Mouse (Mus musculus): ENCODE measurements at regions not wholly inside any gene's neighbourhood (a gene's known extent, or its start where the extent isn't known, plus 50 kb on each side); places are given as distances from the start of the nearest gene placed in this dataset.

GRCm38 (mm10) chr13:60427077-60427476 is 174.7 kb upstream of the Dapk1 start:
- H3K36me3 ChIP-seq (replicated peaks; ENCODE audit: insufficient read depth, low read length) = no peaks in the 10 kb centered on the region
- ATAC-seq = no peak

GRCm38 (mm10) chr13:60427755-60428385 is 173.9 kb upstream of the Dapk1 start:
- no peaks in the 10 kb centered on the region for H3K4me1 ChIP-seq (ENCODE audit: insufficient read depth)
- TF ChIP-seq CTCF (IDR thresholded peaks at IDR 0.05; ENCODE audit: low read depth) = no peak
- no peak for TF ChIP-seq EP300 (IDR thresholded peaks at IDR 0.05; ENCODE audit: low read depth)
- no peak overlapping the region for H3K4me3 ChIP-seq (ENCODE audit: low read depth, low read length)
- ATAC-seq (no peak), DNase-seq (no peak)
- no peaks in the 10 kb centered on the region for H3K9me3 ChIP-seq (ENCODE audit: low read length)
- no peaks in the 10 kb centered on the region for H3K27me3 ChIP-seq (ENCODE audit: insufficient read depth, low read length)
- H3K4me2 ChIP-seq (ENCODE audit: low read depth, low read length) = no peak overlapping the region
- 29% methylated on average over 12 of the region's 12 CpGs for WGBS (ENCODE audit: insufficient replicate concordance)
- no peaks in the 10 kb centered on the region for H3K36me3 ChIP-seq (replicated peaks; ENCODE audit: insufficient read depth, low read length)
- H3K27ac ChIP-seq (ENCODE audit: low read depth) = no peak overlapping the region
- H3K9ac ChIP-seq (replicated peaks) = no peak overlapping the region

More at GRCm38 (mm10) chr13:60427077-60427476, 174.7 kb upstream of the Dapk1 start:
- H3K9me3 ChIP-seq (ENCODE audit: low read length) = no peaks in the 10 kb centered on the region
- no peaks in the 10 kb centered on the region for H3K4me1 ChIP-seq (ENCODE audit: insufficient read depth)
- H3K4me2 ChIP-seq (ENCODE audit: low read depth, low read length) = no peak overlapping the region
- H3K4me3 ChIP-seq (ENCODE audit: low read depth, low read length) = no peak overlapping the region
- H3K27ac ChIP-seq (ENCODE audit: low read depth) = no peak overlapping the region
- TF ChIP-seq EP300 (IDR thresholded peaks at IDR 0.05; ENCODE audit: low read depth) = no peak
- no peak for TF ChIP-seq CTCF (IDR thresholded peaks at IDR 0.05; ENCODE audit: low read depth)
- WGBS (ENCODE audit: insufficient replicate concordance) = 67% methylated on average over 7 of the region's 7 CpGs
- no peak for DNase-seq
- no peak overlapping the region for H3K9ac ChIP-seq (replicated peaks)
- no peaks in the 10 kb centered on the region for H3K27me3 ChIP-seq (ENCODE audit: insufficient read depth, low read length)

- DNase-seq (no peak), ATAC-seq (no peak)
- Histone ChIP-seq H3K4me2 (ENCODE audit: low read depth, low read length) (no peak overlapping the region), H3K36me3 (replicated peaks; ENCODE audit: insufficient read depth, low read length) (no peaks in the 10 kb centered on the region), H3K4me3 (ENCODE audit: low read depth, low read length) (no peak overlapping the region), H3K9me3 (ENCODE audit: low read length) (no peaks in the 10 kb centered on the region), H3K9ac (replicated peaks) (no peak overlapping the region), H3K27me3 (ENCODE audit: insufficient read depth, low read length) (no peaks in the 10 kb centered on the region), H3K27ac (ENCODE audit: low read depth) (no peak overlapping the region), H3K4me1 (ENCODE audit: insufficient read depth) (no peaks in the 10 kb centered on the region)
- TF ChIP-seq EP300 (IDR thresholded peaks at IDR 0.05; ENCODE audit: low read depth) (no peak), CTCF (IDR thresholded peaks at IDR 0.05; ENCODE audit: low read depth) (peak; percentile 34)
- WGBS (ENCODE audit: insufficient replicate concordance) = 60% methylated on average over 3 of the region's 3 CpGs
Measured at GRCm38 (mm10) chr13:60429148-60429547, 172.6 kb upstream of the Dapk1 start.

GRCm38 (mm10) chr13:60431412-60431811 is 170.3 kb upstream of the Dapk1 start:
- no peak overlapping the region for H3K4me2 ChIP-seq (ENCODE audit: low read depth, low read length)
- H3K9ac ChIP-seq (replicated peaks) = no peak overlapping the region
- H3K9me3 ChIP-seq (ENCODE audit: low read length) = no peaks in the 10 kb centered on the region
- no peaks in the 10 kb centered on the region for H3K36me3 ChIP-seq (replicated peaks; ENCODE audit: insufficient read depth, low read length)
- no peaks in the 10 kb centered on the region for H3K4me1 ChIP-seq (ENCODE audit: insufficient read depth)
- no peak overlapping the region for H3K27ac ChIP-seq (ENCODE audit: low read depth)
- no peaks in the 10 kb centered on the region for H3K27me3 ChIP-seq (ENCODE audit: insufficient read depth, low read length)
- H3K4me3 ChIP-seq (ENCODE audit: low read depth, low read length) = no peak overlapping the region
- DNase-seq (no peak), ATAC-seq (no peak)
- TF ChIP-seq CTCF (IDR thresholded peaks at IDR 0.05; ENCODE audit: low read depth) (no peak), EP300 (IDR thresholded peaks at IDR 0.05; ENCODE audit: low read depth) (no peak)
- WGBS (ENCODE audit: insufficient replicate concordance) = 69% methylated on average over 8 of the region's 8 CpGs

GRCm38 (mm10) chr13:60434221-60435210 is 167.2 kb upstream of the Dapk1 start:
- Histone ChIP-seq H3K27me3 (ENCODE audit: insufficient read depth, low read length) (no peaks in the 10 kb centered on the region), H3K27ac (ENCODE audit: low read depth) (no peak overlapping the region), H3K9me3 (ENCODE audit: low read length) (no peaks in the 10 kb centered on the region), H3K36me3 (replicated peaks; ENCODE audit: insufficient read depth, low read length) (no peaks in the 10 kb centered on the region), H3K4me1 (ENCODE audit: insufficient read depth) (no peaks in the 10 kb centered on the region), H3K4me2 (ENCODE audit: low read depth, low read length) (no peak overlapping the region), H3K4me3 (ENCODE audit: low read depth, low read length) (no peak overlapping the region), H3K9ac (replicated peaks) (no peak overlapping the region)
- ATAC-seq (no peak), DNase-seq (no peak)
- 59% methylated on average over 11 of the region's 11 CpGs for WGBS (ENCODE audit: insufficient replicate concordance)
- TF ChIP-seq EP300 (IDR thresholded peaks at IDR 0.05; ENCODE audit: low read depth) (no peak), CTCF (IDR thresholded peaks at IDR 0.05; ENCODE audit: low read depth) (no peak)

- H3K4me2 ChIP-seq (ENCODE audit: low read depth, low read length) = no peak overlapping the region
- DNase-seq (no peak), ATAC-seq (no peak)
- H3K4me1 ChIP-seq (ENCODE audit: insufficient read depth) = no peaks in the 10 kb centered on the region
- H3K9me3 ChIP-seq (ENCODE audit: low read length) = no peaks in the 10 kb centered on the region
- H3K9ac ChIP-seq (replicated peaks) = no peak overlapping the region
- TF ChIP-seq CTCF (IDR thresholded peaks at IDR 0.05; ENCODE audit: low read depth) (no peak), EP300 (IDR thresholded peaks at IDR 0.05; ENCODE audit: low read depth) (no peak)
- no peak overlapping the region for H3K4me3 ChIP-seq (ENCODE audit: low read depth, low read length)
- no peak overlapping the region for H3K27ac ChIP-seq (ENCODE audit: low read depth)
- 34% methylated on average over 5 of the region's 5 CpGs for WGBS (ENCODE audit: insufficient replicate concordance)
- no peaks in the 10 kb centered on the region for H3K27me3 ChIP-seq (ENCODE audit: insufficient read depth, low read length)
- no peaks in the 10 kb centered on the region for H3K36me3 ChIP-seq (replicated peaks; ENCODE audit: insufficient read depth, low read length)
Measured at GRCm38 (mm10) chr13:60435333-60435732, 166.4 kb upstream of the Dapk1 start.

Measured in liver, postnatal 0 days (tissue).